Mouse (Mus musculus) embryonic facial prominence, embryonic 14.5 days (tissue): ENCODE results near the gene Dclk2. TPM values are rescaled to one million over a fixed set of nuclear protein-coding genes. Genes with fewer than 3 reads are reported as not detected.

Experiments
- ATAC-seq: fragments of 200-750 bp; cut with Nextera tagmentation; 2 replicates; pipeline ENCODE4 v1.8.0; 2017; ENCODE audit warnings: low read depth, moderate number of reproducible peaks, moderate TSS enrichment
- DNase-seq: peaks from one replicate; pipeline ENCODE4 v3.0.0-alpha.2; 2015; ENCODE audit warnings: low spot score
- H3K27ac ChIP-seq: fragments of 300-500 bp; sonication (generic); replicated peaks from 2 replicates; pipeline ENCODE4 v1.5.1; 2014; ENCODE audit warnings: low read depth, mild to moderate bottlenecking, low read length, moderate library complexity
- H3K27me3 ChIP-seq: fragments of 300-500 bp; sonication (generic); replicated peaks from 2 replicates; pipeline ENCODE4 v1.6.1; 2014; ENCODE audit warnings: low read length; ENCODE audit not compliant: control insufficient read depth, insufficient read depth
- H3K36me3 ChIP-seq: fragments of 300-500 bp; sonication (generic); 2 replicates; pipeline ENCODE4 v1.6.1; 2014; ENCODE audit warnings: low read length, mixed read lengths; ENCODE audit not compliant: control insufficient read depth, insufficient read depth
- H3K4me1 ChIP-seq: fragments of 300-500 bp; sonication (generic); 2 replicates; pipeline ENCODE4 v1.6.1; 2014; ENCODE audit warnings: antibody characterized with exemption, low read length; ENCODE audit not compliant: control insufficient read depth, insufficient read depth
- H3K4me2 ChIP-seq: fragments of 300-500 bp; sonication (generic); 2 replicates; pipeline ENCODE4 v1.6.1; 2014; ENCODE audit warnings: low read depth, mild to moderate bottlenecking, low read length, moderate library complexity, mixed read lengths
- H3K4me3 ChIP-seq: fragments of 300-500 bp; sonication (generic); 2 replicates; pipeline ENCODE4 v1.5.1; 2014; ENCODE audit warnings: low read depth, mild to moderate bottlenecking, low read length
- H3K9ac ChIP-seq: fragments of 300-500 bp; sonication (generic); 2 replicates; pipeline ENCODE4 v1.6.1; 2014; ENCODE audit warnings: low read depth, mild to moderate bottlenecking, low read length, moderate library complexity, mixed read lengths
- H3K9me3 ChIP-seq: fragments of 300-500 bp; sonication (generic); 2 replicates; pipeline ENCODE4 v1.6.1; 2016; ENCODE audit warnings: low read length; ENCODE audit not compliant: control insufficient read depth
- WGBS: fragments of 180-500 bp; shearing (Covaris S2); extraction: QIAGEN DNeasy Blood & Tissue Kit; methylation state at CpG from one replicate; pipeline ENCODE4 v1.1.7; 2014; 5-methylcytosine and 5-hydroxymethylcytosine counted together
- polyA plus RNA-seq: library from polyadenylated mRNA; unstranded; fragments of >200 nt; fragmentation: Nextera tagmentation; extraction: Ambion mirVana; gene quantifications from 2 replicates; pipeline ENCODE4 v1.2.1, GENCODE M21; 2014

The Dclk2 gene
- polyA plus RNA-seq, 1 experiment from 2014 or later: 9.9 TPM

DNA sequence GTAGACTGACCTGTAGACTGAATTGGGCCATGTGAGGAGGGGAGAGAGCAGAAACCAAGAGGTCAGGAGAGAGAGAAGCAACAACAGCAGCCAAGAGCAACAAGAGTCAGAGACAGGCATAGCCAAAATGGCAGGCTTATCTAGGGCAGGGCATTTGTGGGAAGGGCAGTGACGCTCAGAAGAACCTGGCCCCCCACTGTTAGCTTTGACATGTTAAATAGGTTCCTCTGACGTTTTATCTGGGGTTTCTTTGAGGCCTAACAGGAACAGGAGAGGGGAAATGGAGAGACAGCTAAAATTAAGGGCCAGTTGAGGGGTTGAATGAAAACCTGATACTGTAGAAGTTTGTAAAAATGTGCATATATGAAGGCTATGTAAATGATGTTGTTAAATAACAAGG is 30.0 kb upstream of the Dclk2 start:
- WGBS: 33% methylated on average over 2 of the region's 2 CpGs
- H3K9ac ChIP-seq: no peak overlapping the region
- DNase-seq (no peak), ATAC-seq (no peak)
- no peaks in the 10 kb centered on the region for H3K27me3 ChIP-seq
- peaks cover 4% of the 10 kb centered on the region; the same call in 1 of the 2 replicates for H3K4me1 ChIP-seq
- no peak overlapping the region for H3K27ac ChIP-seq
- H3K4me3 ChIP-seq: no peak overlapping the region
- H3K36me3 ChIP-seq: no peaks in the 10 kb centered on the region
- H3K4me2 ChIP-seq: no peak overlapping the region
- H3K9me3 ChIP-seq: peaks cover 8% of the 10 kb centered on the region; the same call in 1 of the 2 replicates

DNA sequence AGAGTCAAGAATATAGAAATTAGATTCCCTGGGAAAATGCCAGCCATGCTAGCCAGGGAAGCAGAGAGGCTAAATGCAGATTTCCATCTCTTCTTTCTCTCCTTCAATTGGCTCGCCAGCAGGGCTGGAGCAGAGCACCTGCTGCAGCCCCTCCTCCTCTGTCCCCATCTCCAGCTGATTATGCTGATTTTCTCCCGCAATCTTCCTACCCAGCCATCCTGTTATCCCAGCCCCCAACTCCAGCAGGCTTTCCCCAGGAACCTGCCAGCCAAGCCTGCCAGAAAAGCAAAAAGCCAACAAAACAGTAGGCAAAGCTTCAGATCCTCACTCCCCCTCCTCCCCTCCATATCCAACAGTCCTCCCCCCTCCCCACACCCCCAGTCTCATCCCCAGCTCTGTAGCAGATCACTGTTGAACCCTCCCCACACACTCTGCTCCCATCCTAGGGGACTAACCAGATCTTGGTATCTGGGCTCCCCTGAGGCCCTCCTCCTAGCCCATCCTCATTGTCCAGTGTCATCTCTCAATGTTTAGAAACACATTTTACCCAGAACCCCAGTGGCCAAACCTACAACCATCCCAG is 15.7 kb upstream of the Dclk2 start:
- Histone ChIP-seq H3K27me3 (no peaks in the 10 kb centered on the region), H3K9me3 (no peaks in the 10 kb centered on the region), H3K27ac (no peak overlapping the region), H3K4me3 (no peak overlapping the region), H3K4me1 (no peaks in the 10 kb centered on the region), H3K36me3 (no peaks in the 10 kb centered on the region), H3K9ac (no peak overlapping the region), H3K4me2 (no peak overlapping the region)
- WGBS: 14% methylated on average over 2 of the region's 2 CpGs
- DNase-seq: no peak
- no peak for ATAC-seq

DNA sequence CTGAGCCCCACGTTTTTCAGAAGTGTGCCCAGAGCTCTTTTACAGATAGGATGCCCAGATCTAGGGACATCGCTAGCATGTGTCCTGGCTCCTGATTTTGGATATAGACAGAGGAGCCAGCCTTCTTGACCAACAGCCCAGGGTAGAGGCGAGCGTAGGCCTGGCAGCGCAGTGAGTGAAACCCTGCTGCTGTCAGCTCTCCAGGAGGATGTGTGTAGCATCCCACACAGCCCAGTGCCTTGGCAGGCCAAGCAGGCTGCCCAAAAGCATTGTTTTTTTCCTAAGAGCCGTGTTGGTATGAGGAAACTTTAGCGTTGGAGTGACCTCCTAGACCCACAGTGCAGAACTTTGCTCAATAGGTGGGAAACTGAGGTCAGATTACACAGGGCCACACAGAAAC is 12.8 kb upstream of the Dclk2 start:
- H3K4me2 ChIP-seq: no peak overlapping the region
- H3K4me1 ChIP-seq: no peaks in the 10 kb centered on the region
- ATAC-seq (no peak), DNase-seq (no peak)
- WGBS: 80% methylated on average over 7 of the region's 7 CpGs
- H3K4me3 ChIP-seq: no peak overlapping the region
- no peak overlapping the region for H3K27ac ChIP-seq
- no peaks in the 10 kb centered on the region for H3K36me3 ChIP-seq
- no peak overlapping the region for H3K9ac ChIP-seq
- H3K27me3 ChIP-seq: no peaks in the 10 kb centered on the region
- H3K9me3 ChIP-seq: no peaks in the 10 kb centered on the region

DNA sequence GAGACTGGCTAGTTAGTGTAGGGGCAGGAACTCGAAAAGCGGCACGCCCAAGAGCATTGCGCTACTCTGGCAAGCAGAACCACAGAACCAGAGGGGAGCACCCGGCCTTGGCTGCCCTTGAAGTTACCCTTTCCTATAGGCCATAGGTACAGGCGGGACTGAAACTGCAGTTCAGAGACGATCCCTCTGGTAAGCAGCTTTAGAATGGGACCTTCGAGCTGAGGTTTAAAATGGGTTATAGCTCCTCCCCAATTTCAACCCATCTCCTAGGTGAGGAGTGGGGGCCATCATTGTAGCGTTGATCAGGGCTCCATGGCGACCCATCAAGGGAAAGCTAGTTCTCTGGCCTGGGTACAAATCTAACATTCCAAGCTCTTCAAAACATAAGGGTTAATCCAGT is 3.0 kb upstream of the Dclk2 start:
- H3K4me2 ChIP-seq: no peak overlapping the region
- ATAC-seq: no peak
- no peak overlapping the region for H3K4me3 ChIP-seq
- peaks cover 14% of the 10 kb centered on the region for H3K27me3 ChIP-seq
- no peaks in the 10 kb centered on the region for H3K36me3 ChIP-seq
- WGBS: 88% methylated on average over 10 of the region's 10 CpGs
- H3K9ac ChIP-seq: no peak overlapping the region
- 0 out of 2 replicates have a peak, but pooled peaks cover 4% of the 10 kb centered on the region for H3K9me3 ChIP-seq
- DNase-seq: no peak
- no peak overlapping the region for H3K27ac ChIP-seq
- H3K4me1 ChIP-seq: peaks cover 3% of the 10 kb centered on the region; the same call in 1 of the 2 replicates

DNA sequence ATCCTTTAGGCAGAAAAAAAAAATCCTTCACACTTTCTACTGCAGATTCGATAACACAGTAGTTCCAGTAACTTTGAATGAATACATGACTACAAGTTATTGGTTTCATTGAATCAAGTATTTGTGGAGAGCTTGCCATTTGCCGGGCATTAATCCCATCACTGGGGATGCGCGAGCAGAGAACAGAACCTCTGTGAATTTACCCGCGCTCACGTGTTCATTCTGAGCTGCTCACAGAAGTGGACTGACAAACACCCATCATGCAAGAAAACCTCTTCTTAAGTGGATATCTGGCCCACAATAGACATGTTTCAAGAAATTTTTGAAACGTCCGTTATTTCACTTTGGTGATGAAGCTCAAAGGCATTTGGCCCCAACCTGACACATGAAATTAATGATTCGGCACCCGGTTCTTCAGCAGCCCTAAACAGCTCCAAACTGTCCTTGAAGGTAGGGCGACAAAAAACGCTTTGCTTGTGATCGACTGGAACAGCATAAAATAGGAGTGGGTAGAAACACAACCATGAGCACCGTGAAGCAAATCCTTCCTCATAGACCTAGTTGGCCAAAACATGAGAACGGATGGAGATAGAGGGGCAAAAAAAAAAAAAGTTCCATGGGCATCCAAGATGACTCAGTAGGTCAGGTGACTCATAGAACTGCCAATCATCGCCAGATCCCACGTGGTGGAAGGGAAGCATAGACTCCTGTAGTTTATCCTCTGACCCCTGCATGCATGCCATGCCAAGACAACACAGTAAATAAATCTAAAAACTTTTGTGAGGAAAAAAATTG is 726 bp upstream of the Dclk2 start:
- Histone ChIP-seq H3K36me3 (no peaks in the 10 kb centered on the region), H3K27me3 (peaks cover 14% of the 10 kb centered on the region), H3K4me2 (peak overlapping the region; percentile 97), H3K9ac (no peak overlapping the region), H3K27ac (no peak overlapping the region), H3K4me1 (peaks cover 3% of the 10 kb centered on the region; the same call in 1 of the 2 replicates), H3K9me3 (no peaks in the 10 kb centered on the region), H3K4me3 (peak overlapping the region; percentile 83)
- DNase-seq: no peak
- ATAC-seq: no peak
- 73% methylated on average over 18 of the region's 18 CpGs for WGBS

DNA sequence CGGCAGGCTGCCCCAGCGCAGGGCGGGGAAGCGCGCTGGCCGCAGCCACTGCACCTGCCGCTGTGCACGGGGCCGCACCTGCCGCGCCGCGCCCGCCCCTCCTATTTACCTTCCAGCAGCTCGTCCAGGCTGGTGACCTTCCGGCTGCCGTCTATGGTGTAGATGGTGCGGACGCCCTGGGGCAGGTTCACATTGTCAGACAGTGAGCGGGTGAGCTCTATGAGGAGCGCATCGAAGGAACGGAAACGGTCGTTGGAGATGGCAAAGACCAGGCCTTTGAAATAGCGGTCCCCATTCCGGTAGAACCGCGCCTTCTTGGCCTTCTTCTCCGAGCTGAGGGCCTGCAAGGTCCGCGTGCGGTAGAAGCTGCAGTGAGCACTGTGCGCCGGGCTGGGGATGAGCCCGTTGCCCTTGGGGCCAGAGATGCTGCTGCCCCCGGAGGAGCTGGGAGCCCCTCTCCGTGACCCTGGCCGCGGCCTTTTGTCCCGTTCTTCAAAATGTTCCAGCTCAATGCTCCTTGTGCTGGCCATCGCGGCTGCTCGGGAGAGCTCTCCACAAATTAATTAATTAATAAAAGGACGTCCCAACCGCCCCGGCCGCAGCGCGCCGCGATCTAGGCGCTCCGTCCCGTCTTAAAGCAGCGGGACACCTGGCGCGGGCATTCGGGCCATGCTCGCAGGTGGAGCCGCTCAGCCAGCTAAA is 860 bp downstream of the Dclk2 start:
- H3K9ac ChIP-seq: peak overlapping the region; percentile 85
- ATAC-seq (peak; percentile 31), DNase-seq (peak; percentile 22)
- H3K9me3 ChIP-seq: no peaks in the 10 kb centered on the region
- peak overlapping the region; percentile 83 for H3K4me3 ChIP-seq
- H3K4me1 ChIP-seq: peaks cover 3% of the 10 kb centered on the region; the same call in 1 of the 2 replicates
- peak overlapping the region; percentile 97 for H3K4me2 ChIP-seq
- peaks cover 14% of the 10 kb centered on the region for H3K27me3 ChIP-seq
- H3K27ac ChIP-seq: no peak overlapping the region
- no peaks in the 10 kb centered on the region for H3K36me3 ChIP-seq
- 0% methylated on average over 37 of the region's 61 CpGs for WGBS

DNA sequence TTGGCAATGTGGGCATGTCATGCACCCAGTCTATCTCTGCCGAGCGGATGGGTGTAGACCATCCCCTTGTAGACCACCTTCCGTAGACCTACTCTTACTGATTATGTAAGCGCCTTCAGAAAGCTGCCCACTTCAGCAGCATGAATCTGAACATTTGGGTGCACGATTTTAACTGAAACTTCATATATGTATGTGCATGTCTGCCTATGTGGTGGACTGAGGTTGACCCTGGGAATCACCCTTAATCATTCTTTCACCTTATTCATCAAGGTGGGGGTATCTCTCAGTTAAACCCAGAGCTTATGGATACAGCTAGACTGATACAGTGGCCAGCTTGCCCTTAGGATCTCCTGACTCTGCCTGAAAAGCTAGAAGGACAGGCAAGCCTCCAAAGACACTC is 3.6 kb downstream of the Dclk2 start:
- H3K9me3 ChIP-seq: no peaks in the 10 kb centered on the region
- H3K36me3 ChIP-seq: no peaks in the 10 kb centered on the region
- H3K4me1 ChIP-seq: peaks cover 3% of the 10 kb centered on the region; the same call in 1 of the 2 replicates
- DNase-seq (no peak), ATAC-seq (no peak)
- no peak overlapping the region for H3K9ac ChIP-seq
- H3K27me3 ChIP-seq: peaks cover 14% of the 10 kb centered on the region
- no peak overlapping the region for H3K4me3 ChIP-seq
- H3K27ac ChIP-seq: no peak overlapping the region
- H3K4me2 ChIP-seq: no peak overlapping the region
- 93% methylated on average over 5 of the region's 5 CpGs for WGBS

DNA sequence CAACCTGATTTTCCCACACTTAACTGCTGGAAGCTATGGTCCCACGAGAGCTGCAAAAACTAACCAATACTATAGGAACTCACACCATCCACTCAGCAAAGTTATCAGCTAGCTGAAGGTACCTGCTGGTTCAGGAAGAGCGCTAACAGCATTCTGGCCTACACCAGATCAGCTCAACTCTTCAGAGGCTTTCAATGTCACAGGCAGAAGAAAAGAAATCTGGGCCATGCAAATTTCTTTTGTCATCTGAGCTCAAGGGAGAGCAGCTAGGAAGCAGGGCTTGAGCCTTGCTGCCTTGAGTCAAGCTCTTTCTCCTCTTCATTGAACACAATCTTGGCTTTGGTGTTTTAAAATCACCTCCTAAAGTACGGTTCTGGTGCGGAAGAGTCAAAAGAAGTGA is 4.0 kb downstream of the Dclk2 start:
- no peak overlapping the region for H3K4me3 ChIP-seq

More for the DNA sequence above, 4.0 kb downstream of the Dclk2 start:
- 88% methylated on average over 4 of the region's 4 CpGs for WGBS
- Histone ChIP-seq H3K4me1 (peaks cover 3% of the 10 kb centered on the region; the same call in 1 of the 2 replicates), H3K27me3 (peaks cover 14% of the 10 kb centered on the region), H3K4me2 (no peak overlapping the region), H3K27ac (no peak overlapping the region), H3K9me3 (no peaks in the 10 kb centered on the region), H3K36me3 (no peaks in the 10 kb centered on the region), H3K9ac (no peak overlapping the region)
- ATAC-seq (no peak), DNase-seq (no peak)
